Mouse (Mus musculus) kidney, adult 8-10 months (tissue): ENCODE measurements around the gene Lrch1.
A peak's percentile ranks its signal among the peaks of the same experiment; 100 is the strongest.

ENCODE experiments used
- DNase-seq, 2 experiments: peaks; one replicate each; pipeline ENCODE4 v3.0.0; 2022

Gene Lrch1

GRCm38 (mm10) chr14:74884920-74885319 lies 62.8 kb downstream of the Lrch1 start:
- no peak for DNase-seq

GRCm38 (mm10) chr14:74884024-74884680 lies 63.5 kb downstream of the Lrch1 start:
- DNase-seq = peak; percentile 51 to 53

- DNase-seq = no peak
These were observed 64.5 kb downstream of the Lrch1 start for GRCm38 (mm10) chr14:74883204-74883603.

GRCm38 (mm10) chr14:74882754-74883153 lies 64.9 kb downstream of the Lrch1 start:
- DNase-seq = no peak

- no peak for DNase-seq
These were observed 66.8 kb downstream of the Lrch1 start for GRCm38 (mm10) chr14:74880868-74881267.

GRCm38 (mm10) chr14:74879480-74879879 lies 68.2 kb downstream of the Lrch1 start:
- no peak for DNase-seq

- DNase-seq = no peak
These were observed 70.4 kb downstream of the Lrch1 start for GRCm38 (mm10) chr14:74877287-74877686.

GRCm38 (mm10) chr14:74871220-74871619 lies 76.5 kb downstream of the Lrch1 start:
- peak in 1 of 2 experiments; percentile 30 for DNase-seq

GRCm38 (mm10) chr14:74868902-74869230 lies 78.8 kb downstream of the Lrch1 start:
- DNase-seq = no peak

GRCm38 (mm10) chr14:74868188-74868901 lies 79.3 kb downstream of the Lrch1 start:
- DNase-seq = no peak

GRCm38 (mm10) chr14:74867076-74868042 lies 80.3 kb downstream of the Lrch1 start:
- no peak for DNase-seq

- DNase-seq = no peak
These were observed 81.9 kb downstream of the Lrch1 start for GRCm38 (mm10) chr14:74865738-74866137.

- DNase-seq = no peak
These were observed 82.7 kb downstream of the Lrch1 start for GRCm38 (mm10) chr14:74864805-74865483.

GRCm38 (mm10) chr14:74861456-74861855 lies 86.2 kb downstream of the Lrch1 start:
- no peak for DNase-seq

- no peak for DNase-seq
These were observed 88.5 kb downstream of the Lrch1 start for GRCm38 (mm10) chr14:74859154-74859553.

GRCm38 (mm10) chr14:74855429-74855828 lies 92.2 kb downstream of the Lrch1 start:
- DNase-seq = no peak

GRCm38 (mm10) chr14:74853759-74854100 lies 93.9 kb downstream of the Lrch1 start:
- DNase-seq = no peak

- DNase-seq = no peak
These were observed 94.5 kb downstream of the Lrch1 start for GRCm38 (mm10) chr14:74852965-74853758.

GRCm38 (mm10) chr14:74851866-74852265 lies 95.8 kb downstream of the Lrch1 start:
- DNase-seq = no peak

- no peak for DNase-seq
These were observed 98.7 kb downstream of the Lrch1 start for GRCm38 (mm10) chr14:74849020-74849419.

GRCm38 (mm10) chr14:74848224-74848623 lies 99.5 kb downstream of the Lrch1 start:
- no peak for DNase-seq
